Mouse (Mus musculus): Measurements from ENCODE around the gene Olfr1418. TPM values are rescaled to one million over a fixed set of nuclear protein-coding genes. Genes with fewer than 3 reads are reported as not detected.

Gene Olfr1418
- total RNA-seq, 2 experiments from 2014 or later = not detected

- no peak for DNase-seq (ENCODE audit: low spot score in 2 of 2)
Observed at GRCm38 (mm10) chr19:11811688-11812365, 49.0 kb downstream of the Olfr1418 start.

GRCm38 (mm10) chr19:11810856-11811255 is 50.0 kb downstream of the Olfr1418 start:
- DNase-seq (ENCODE audit: low spot score in 2 of 2) = no peak

DNA sequence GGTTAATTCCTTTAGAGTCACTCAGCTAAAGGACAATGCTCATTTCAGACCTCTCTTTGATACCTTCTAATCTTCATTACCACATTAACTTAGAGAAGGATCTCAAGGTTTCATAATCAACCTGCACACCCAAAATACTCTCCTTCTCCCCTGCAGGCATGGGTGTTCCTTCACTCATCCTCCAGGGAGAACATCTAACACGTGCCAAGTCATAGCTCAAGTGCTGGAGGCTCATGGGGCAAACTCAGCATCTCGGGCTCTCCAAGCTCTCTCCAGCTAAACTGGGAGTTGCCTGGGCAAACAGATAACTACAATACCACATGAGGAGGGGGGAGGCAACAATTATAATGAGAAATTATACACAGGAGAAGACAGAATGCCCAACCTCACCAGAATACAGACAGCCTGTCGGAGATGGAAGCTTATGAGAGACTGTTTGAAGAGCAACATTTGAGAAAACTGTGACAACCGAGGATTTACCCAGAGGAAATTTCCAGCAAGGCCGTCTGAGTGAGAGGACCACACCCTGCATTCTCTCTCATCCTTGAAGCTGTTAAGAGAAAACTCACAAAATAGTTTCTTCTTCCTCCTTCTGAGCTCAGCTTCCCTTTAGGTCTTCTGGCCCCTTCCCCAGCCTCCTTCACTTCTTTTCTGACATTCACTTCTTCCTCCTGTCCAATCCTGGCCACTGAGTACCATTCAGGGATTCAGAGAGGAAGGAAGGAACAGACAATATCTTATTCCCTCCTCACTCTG is 50.7 kb downstream of the Olfr1418 start:
- DNase-seq (ENCODE audit: low spot score in 2 of 2) = no peak

DNA sequence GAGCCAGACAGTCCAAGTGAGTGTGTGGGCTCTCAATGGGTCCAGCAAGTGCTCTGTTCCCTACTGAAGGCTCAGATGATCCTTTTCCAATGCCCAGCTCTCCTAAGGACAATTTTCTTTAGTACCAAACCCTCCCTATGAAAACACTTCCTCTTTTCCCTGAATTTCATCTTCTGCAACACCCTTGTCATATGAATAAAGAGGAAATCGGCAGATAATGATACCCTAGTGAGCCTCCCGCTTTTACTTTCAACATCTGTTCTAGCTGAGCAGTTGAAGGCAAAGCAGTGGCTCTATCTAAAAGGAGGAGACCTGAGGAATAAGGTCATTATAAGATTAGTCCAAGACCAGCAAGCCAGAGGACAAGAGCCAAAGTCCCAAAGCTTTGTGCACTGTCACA is 52.4 kb downstream of the Olfr1418 start:
- DNase-seq (ENCODE audit: low spot score in 2 of 2) = no peak

DNA sequence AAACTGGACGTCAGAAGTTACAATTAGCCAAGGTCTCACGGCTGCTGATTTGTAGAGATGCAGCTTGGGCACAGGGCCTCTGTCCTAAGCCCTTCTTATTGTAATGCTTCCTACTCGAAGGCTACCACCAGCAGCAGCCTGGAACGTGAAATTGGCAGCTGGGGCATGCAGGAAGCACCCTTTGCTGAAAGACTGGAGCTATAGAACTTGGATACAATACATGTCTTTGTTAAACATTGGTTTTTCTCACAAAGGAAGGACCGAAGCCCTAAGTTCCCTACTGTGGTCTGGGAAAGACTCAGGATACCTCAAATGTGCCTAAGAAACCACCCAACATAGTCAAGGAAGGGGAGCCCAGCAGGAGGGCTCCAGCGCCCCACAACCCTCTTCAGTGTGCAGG is 53.0 kb downstream of the Olfr1418 start:
- DNase-seq (ENCODE audit: low spot score in 2 of 2) = no peak

DNA sequence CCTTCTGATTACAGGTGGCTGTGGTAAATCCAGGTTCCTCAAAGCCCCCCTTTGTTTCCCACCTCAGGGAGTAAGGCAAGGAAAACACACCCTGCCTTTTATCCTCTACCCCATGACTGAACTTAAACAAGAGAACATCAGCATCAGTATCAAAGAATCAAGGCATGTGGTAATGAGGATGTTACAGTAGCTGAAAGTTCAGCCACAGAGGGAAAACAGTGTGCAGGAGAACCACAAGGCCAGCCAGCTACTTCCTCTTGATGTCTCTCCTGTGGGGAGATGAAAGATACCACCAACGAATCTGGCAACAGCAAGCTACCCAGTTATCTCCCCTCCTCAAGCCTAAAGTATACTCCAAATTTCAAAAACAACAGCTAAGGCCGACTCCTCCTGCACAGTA is 53.6 kb downstream of the Olfr1418 start:
- DNase-seq (ENCODE audit: low spot score in 2 of 2) = no peak

DNA sequence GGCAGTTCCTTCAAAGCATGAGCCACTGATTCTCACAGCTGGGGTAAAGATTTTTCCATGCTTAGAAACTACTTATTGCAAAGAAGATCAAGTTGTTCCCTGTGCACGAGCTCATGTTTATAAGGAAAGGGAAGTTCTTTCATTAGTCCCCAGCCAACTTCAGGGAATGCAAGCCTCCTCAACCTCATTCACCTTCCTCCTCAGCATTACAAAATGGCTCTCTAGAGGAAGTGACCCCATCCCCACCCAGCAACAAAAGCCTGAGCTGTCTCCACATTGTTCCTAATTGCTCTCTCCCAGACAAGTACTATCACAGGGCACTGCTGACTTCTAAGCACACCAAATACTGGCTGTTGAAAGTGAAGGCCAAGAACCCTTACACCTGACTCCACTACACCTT is 56.4 kb downstream of the Olfr1418 start:
- DNase-seq (ENCODE audit: low spot score in 2 of 2) = no peak

Other genes starting within 250 kb of the Olfr1418 start
- not detected for gene Ms4a2, start 237.3 kb downstream of the Olfr1418 start, total RNA-seq (2021)
- gene Ms4a3, start 220.2 kb downstream of the Olfr1418 start, total RNA-seq (2021) = not detected
- gene Oosp2, start 200.5 kb downstream of the Olfr1418 start, total RNA-seq (2021) = not detected
- gene Oosp1, start 169.9 kb downstream of the Olfr1418 start, total RNA-seq (2021) = not detected
- not detected for gene Oosp3, start 164.0 kb downstream of the Olfr1418 start, total RNA-seq (2021)
- not detected for gene Gif, start 113.5 kb downstream of the Olfr1418 start, total RNA-seq (2021)
- 10 to 100 TPM; 45.4 to 46.7 TPM for gene Mrpl16, start 90.7 kb downstream of the Olfr1418 start, total RNA-seq (2021)
- 10 to 100 TPM; 19.1 to 23.2 TPM for gene Stx3, start 41.7 kb downstream of the Olfr1418 start, total RNA-seq (2021)
- gene Olfr1417, start 21.8 kb downstream of the Olfr1418 start, total RNA-seq (2021) = not detected
- gene Olfr1419, start 14.0 kb upstream of the Olfr1418 start, total RNA-seq (2021) = not detected
- gene Olfr1420, start 25.5 kb upstream of the Olfr1418 start, total RNA-seq (2021) = not detected
- gene Patl1, start 51.3 kb upstream of the Olfr1418 start, total RNA-seq (2021) = 10 to 100 TPM; 20.3 to 22.3 TPM
- gene Osbp, start 104.9 kb upstream of the Olfr1418 start, total RNA-seq (2021) = 10 to 100 TPM; 54.2 to 56.3 TPM
- gene Olfr1423, start 180.3 kb upstream of the Olfr1418 start, total RNA-seq (2021) = not detected
- not detected for gene Olfr1424, start 201.6 kb upstream of the Olfr1418 start, total RNA-seq (2021)
- gene Olfr1425, start 216.7 kb upstream of the Olfr1418 start, total RNA-seq (2021) = not detected
- gene Olfr1426, start 230.9 kb upstream of the Olfr1418 start, total RNA-seq (2021) = not detected
- not detected for gene Olfr1427, start 242.3 kb upstream of the Olfr1418 start, total RNA-seq (2021)